Mouse (Mus musculus): ENCODE data around the gene Hist1h3c. TPM values are rescaled to one million over a fixed set of nuclear protein-coding genes. Genes with fewer than 3 reads are reported as not detected.
A peak's percentile ranks its signal among the peaks of the same experiment; 100 is the strongest.
"Not testable (repeated sequence)": the region's sequence is repeated elsewhere in the genome, so short reads cannot be mapped to it uniquely, and the experiment has no call there.

Hist1h3c gene
- polyA plus RNA-seq, 1 experiment from 2014 or later: 4.9 TPM

- peak within 1 kb of the TSS; percentile 54 for H3K27ac ChIP-seq (ENCODE audit: low read length)
- H3K4me3 ChIP-seq (ENCODE audit: low read length): peak within 1 kb of the TSS; percentile 57
- H3K36me3 ChIP-seq (ENCODE audit: control insufficient read depth, insufficient read depth, low read length): no peaks in the 10 kb centered on the region
- H3K9ac ChIP-seq (ENCODE audit: low read depth, low read length): peak within 1 kb of the TSS; percentile 77
- no peaks in the 10 kb centered on the region for H3K27me3 ChIP-seq (replicated peaks; ENCODE audit: control insufficient read depth, insufficient read depth, low read length)
- WGBS: 3% methylated on average over 17 of the region's 17 CpGs
- ATAC-seq: peak; percentile 83
- H3K4me2 ChIP-seq (ENCODE audit: low read depth, low read length): peak within 1 kb of the TSS; percentile 91
- peaks cover 8% of the 10 kb centered on the region; the same call in 1 of the 2 replicates for H3K4me1 ChIP-seq (ENCODE audit: control insufficient read depth, insufficient read depth, low read length)
- H3K9me3 ChIP-seq (ENCODE audit: control insufficient read depth, low read length): no peaks in the 10 kb centered on the region
Observed at GRCm38 (mm10) chr13:23710374-23711089, 34.9 kb downstream of the Hist1h3c start, which contains the start of gene Hfe. Gene Hfe (minus strand): TSS chr13:23710854.

GRCm38 (mm10) chr13:23709714-23710373, 35.6 kb downstream of the Hist1h3c start:
- Histone ChIP-seq H3K27me3 (replicated peaks; ENCODE audit: control insufficient read depth, insufficient read depth, low read length) (no peaks in the 10 kb centered on the region), H3K4me3 (ENCODE audit: low read length) (peak overlapping the region; percentile 57), H3K9ac (ENCODE audit: low read depth, low read length) (peak overlapping the region; percentile 77), H3K4me2 (ENCODE audit: low read depth, low read length) (peak overlapping the region; percentile 91), H3K9me3 (ENCODE audit: control insufficient read depth, low read length) (no peaks in the 10 kb centered on the region), H3K27ac (ENCODE audit: low read length) (peak overlapping the region; percentile 54), H3K36me3 (ENCODE audit: control insufficient read depth, insufficient read depth, low read length) (no peaks in the 10 kb centered on the region), H3K4me1 (ENCODE audit: control insufficient read depth, insufficient read depth, low read length) (peaks cover 8% of the 10 kb centered on the region; the same call in 1 of the 2 replicates)
- ATAC-seq: peak; percentile 56
- WGBS: 23% methylated on average over 15 of the region's 15 CpGs

GRCm38 (mm10) chr13:23708654-23709053, 36.7 kb downstream of the Hist1h3c start:
- Histone ChIP-seq H3K9ac (ENCODE audit: low read depth, low read length) (no peak overlapping the region), H3K4me1 (ENCODE audit: control insufficient read depth, insufficient read depth, low read length) (peaks cover 8% of the 10 kb centered on the region; the same call in 1 of the 2 replicates), H3K9me3 (ENCODE audit: control insufficient read depth, low read length) (no peaks in the 10 kb centered on the region), H3K4me2 (ENCODE audit: low read depth, low read length) (no peak overlapping the region), H3K27ac (ENCODE audit: low read length) (no peak overlapping the region), H3K27me3 (replicated peaks; ENCODE audit: control insufficient read depth, insufficient read depth, low read length) (no peaks in the 10 kb centered on the region), H3K4me3 (ENCODE audit: low read length) (no peak overlapping the region), H3K36me3 (ENCODE audit: control insufficient read depth, insufficient read depth, low read length) (no peaks in the 10 kb centered on the region)
- no peak for ATAC-seq
- WGBS: 74% methylated on average over 4 of the region's 4 CpGs

GRCm38 (mm10) chr13:23708041-23708440, 37.4 kb downstream of the Hist1h3c start:
- WGBS: 93% methylated on average over 4 of the region's 4 CpGs
- no peak overlapping the region for H3K27ac ChIP-seq (ENCODE audit: low read length)
- no peak overlapping the region for H3K4me2 ChIP-seq (ENCODE audit: low read depth, low read length)
- H3K27me3 ChIP-seq (replicated peaks; ENCODE audit: control insufficient read depth, insufficient read depth, low read length): no peaks in the 10 kb centered on the region
- no peak overlapping the region for H3K4me3 ChIP-seq (ENCODE audit: low read length)
- no peak overlapping the region for H3K9ac ChIP-seq (ENCODE audit: low read depth, low read length)
- H3K36me3 ChIP-seq (ENCODE audit: control insufficient read depth, insufficient read depth, low read length): no peaks in the 10 kb centered on the region
- H3K4me1 ChIP-seq (ENCODE audit: control insufficient read depth, insufficient read depth, low read length): peaks cover 8% of the 10 kb centered on the region; the same call in 1 of the 2 replicates
- ATAC-seq: no peak
- no peaks in the 10 kb centered on the region for H3K9me3 ChIP-seq (ENCODE audit: control insufficient read depth, low read length)

- WGBS: 97% methylated on average over 12 of the region's 12 CpGs
- no peak overlapping the region for H3K4me2 ChIP-seq (ENCODE audit: low read depth, low read length)
Observed at GRCm38 (mm10) chr13:23706771-23707170, 38.6 kb downstream of the Hist1h3c start.

GRCm38 (mm10) chr13:23705751-23706356, 39.5 kb downstream of the Hist1h3c start:
- Histone ChIP-seq H3K4me2 (ENCODE audit: low read depth, low read length) (no peak overlapping the region), H3K9me3 (ENCODE audit: control insufficient read depth, low read length) (no peaks in the 10 kb centered on the region), H3K4me1 (ENCODE audit: control insufficient read depth, insufficient read depth, low read length) (peaks cover 10% of the 10 kb centered on the region; the same call in 1 of the 2 replicates), H3K27ac (ENCODE audit: low read length) (no peak overlapping the region), H3K27me3 (replicated peaks; ENCODE audit: control insufficient read depth, insufficient read depth, low read length) (no peaks in the 10 kb centered on the region), H3K4me3 (ENCODE audit: low read length) (no peak overlapping the region), H3K9ac (ENCODE audit: low read depth, low read length) (no peak overlapping the region), H3K36me3 (ENCODE audit: control insufficient read depth, insufficient read depth, low read length) (no peaks in the 10 kb centered on the region)
- ATAC-seq: no peak
- 91% methylated on average over 7 of the region's 7 CpGs for WGBS

More at GRCm38 (mm10) chr13:23706771-23707170, 38.6 kb downstream of the Hist1h3c start:
- peaks cover 8% of the 10 kb centered on the region; the same call in 1 of the 2 replicates for H3K4me1 ChIP-seq (ENCODE audit: control insufficient read depth, insufficient read depth, low read length)
- ATAC-seq: no peak
- no peaks in the 10 kb centered on the region for H3K9me3 ChIP-seq (ENCODE audit: control insufficient read depth, low read length)
- H3K9ac ChIP-seq (ENCODE audit: low read depth, low read length): no peak overlapping the region
- H3K36me3 ChIP-seq (ENCODE audit: control insufficient read depth, insufficient read depth, low read length): no peaks in the 10 kb centered on the region
- H3K27ac ChIP-seq (ENCODE audit: low read length): no peak overlapping the region
- no peaks in the 10 kb centered on the region for H3K27me3 ChIP-seq (replicated peaks; ENCODE audit: control insufficient read depth, insufficient read depth, low read length)
- no peak overlapping the region for H3K4me3 ChIP-seq (ENCODE audit: low read length)

- not testable (repeated sequence) for H3K4me3 ChIP-seq (ENCODE audit: low read length); H3K9me3 ChIP-seq (ENCODE audit: control insufficient read depth, low read length); H3K9ac ChIP-seq (ENCODE audit: low read depth, low read length); ATAC-seq; H3K27ac ChIP-seq (ENCODE audit: low read length); H3K36me3 ChIP-seq (ENCODE audit: control insufficient read depth, insufficient read depth, low read length); H3K4me2 ChIP-seq (ENCODE audit: low read depth, low read length); H3K27me3 ChIP-seq (replicated peaks; ENCODE audit: control insufficient read depth, insufficient read depth, low read length); H3K4me1 ChIP-seq (ENCODE audit: control insufficient read depth, insufficient read depth, low read length)
- 79% methylated on average over 2 of the region's 2 CpGs for whole genome bisulfite sequencing
Observed at GRCm38 (mm10) chr13:23702801-23703200, 42.6 kb downstream of the Hist1h3c start.

- H3K27me3 ChIP-seq (replicated peaks; ENCODE audit: control insufficient read depth, insufficient read depth, low read length): no peaks in the 10 kb centered on the region
- no peak overlapping the region for H3K27ac ChIP-seq (ENCODE audit: low read length)
- no peaks in the 10 kb centered on the region for H3K9me3 ChIP-seq (ENCODE audit: control insufficient read depth, low read length)
- no peak overlapping the region for H3K4me2 ChIP-seq (ENCODE audit: low read depth, low read length)
- H3K4me3 ChIP-seq (ENCODE audit: low read length): no peak overlapping the region
- peaks cover 5% of the 10 kb centered on the region; the same call in 1 of the 2 replicates for H3K4me1 ChIP-seq (ENCODE audit: control insufficient read depth, insufficient read depth, low read length)
- H3K9ac ChIP-seq (ENCODE audit: low read depth, low read length): no peak overlapping the region
- no peak for ATAC-seq
- H3K36me3 ChIP-seq (ENCODE audit: control insufficient read depth, insufficient read depth, low read length): no peaks in the 10 kb centered on the region
- WGBS: 72% methylated on average over 4 of the region's 4 CpGs
Observed at GRCm38 (mm10) chr13:23702220-23702619, 43.2 kb downstream of the Hist1h3c start.

- no peak overlapping the region for H3K27ac ChIP-seq (ENCODE audit: low read length)
- no peaks in the 10 kb centered on the region for H3K27me3 ChIP-seq (replicated peaks; ENCODE audit: control insufficient read depth, insufficient read depth, low read length)
- ATAC-seq: peak; percentile 49
- no peak overlapping the region for H3K4me3 ChIP-seq (ENCODE audit: low read length)
- H3K36me3 ChIP-seq (ENCODE audit: control insufficient read depth, insufficient read depth, low read length): no peaks in the 10 kb centered on the region
- H3K9me3 ChIP-seq (ENCODE audit: control insufficient read depth, low read length): no peaks in the 10 kb centered on the region
- no peak overlapping the region for H3K4me2 ChIP-seq (ENCODE audit: low read depth, low read length)
- peak overlapping the region; percentile 34 for H3K9ac ChIP-seq (ENCODE audit: low read depth, low read length)
- H3K4me1 ChIP-seq (ENCODE audit: control insufficient read depth, insufficient read depth, low read length): peaks cover 5% of the 10 kb centered on the region; the same call in 1 of the 2 replicates
- 25% methylated on average over 8 of the region's 8 CpGs for WGBS
Observed at GRCm38 (mm10) chr13:23700786-23701520, 44.4 kb downstream of the Hist1h3c start.
